Mouse (Mus musculus) hindbrain, embryonic 14.5 days (tissue): ENCODE measurements at regions not wholly inside any gene's neighbourhood (a gene's known extent, or its start where the extent isn't known, plus 50 kb on each side); places are given as distances from the start of the nearest gene placed in this dataset.

Source experiments
- ATAC-seq: fragments of 200-750 bp; cut with Nextera tagmentation; 2 replicates; pipeline ENCODE4 v1.8.0; 2017; ENCODE audit warnings: moderate number of reproducible peaks, mild to moderate bottlenecking, moderate TSS enrichment, moderate library complexity; ENCODE audit not compliant: low FRiP score
- DNase-seq: peaks from one replicate; pipeline ENCODE4 v3.0.0-alpha.2; 2015; ENCODE audit warnings: low spot score
- H3K27ac ChIP-seq: fragments of 300-500 bp; sonication (generic); 2 replicates; pipeline ENCODE4 v1.5.1; 2014; ENCODE audit warnings: mild to moderate bottlenecking, moderate library complexity
- H3K27me3 ChIP-seq: fragments of 300-500 bp; sonication (generic); 2 replicates; pipeline ENCODE4 v1.6.1; 2014; ENCODE audit warnings: mild to moderate bottlenecking, low read length, mixed read lengths; ENCODE audit not compliant: control insufficient read depth, insufficient read depth
- H3K36me3 ChIP-seq: fragments of 300-500 bp; sonication (generic); replicated peaks from 2 replicates; pipeline ENCODE4 v1.6.1; 2014; ENCODE audit not compliant: control insufficient read depth, insufficient read depth
- H3K4me1 ChIP-seq: fragments of 300-500 bp; sonication (generic); replicated peaks from 2 replicates; pipeline ENCODE4 v1.6.1; 2014; ENCODE audit warnings: antibody characterized with exemption, low read length, mixed read lengths; ENCODE audit not compliant: control insufficient read depth, insufficient read depth
- H3K4me2 ChIP-seq: fragments of 300-500 bp; sonication (generic); replicated peaks from 2 replicates; pipeline ENCODE4 v1.6.1; 2014; ENCODE audit warnings: mild to moderate bottlenecking, moderate library complexity
- H3K4me3 ChIP-seq: fragments of 300-500 bp; sonication (generic); replicated peaks from 2 replicates; pipeline ENCODE4 v1.5.1; 2014; ENCODE audit warnings: mild to moderate bottlenecking, low read length
- H3K9ac ChIP-seq: fragments of 300-500 bp; sonication (generic); 2 replicates; pipeline ENCODE4 v1.6.1; 2014
- H3K9me3 ChIP-seq: fragments of 300-500 bp; sonication (generic); 2 replicates; pipeline ENCODE4 v1.6.1; 2016; ENCODE audit warnings: low read length; ENCODE audit not compliant: control insufficient read depth
- WGBS: fragments of 180-500 bp; shearing (Covaris S2); extraction: QIAGEN DNeasy Blood & Tissue Kit; methylation state at CpG from one replicate; pipeline ENCODE4 v1.1.7; 2014; 5-methylcytosine and 5-hydroxymethylcytosine counted together

DNA sequence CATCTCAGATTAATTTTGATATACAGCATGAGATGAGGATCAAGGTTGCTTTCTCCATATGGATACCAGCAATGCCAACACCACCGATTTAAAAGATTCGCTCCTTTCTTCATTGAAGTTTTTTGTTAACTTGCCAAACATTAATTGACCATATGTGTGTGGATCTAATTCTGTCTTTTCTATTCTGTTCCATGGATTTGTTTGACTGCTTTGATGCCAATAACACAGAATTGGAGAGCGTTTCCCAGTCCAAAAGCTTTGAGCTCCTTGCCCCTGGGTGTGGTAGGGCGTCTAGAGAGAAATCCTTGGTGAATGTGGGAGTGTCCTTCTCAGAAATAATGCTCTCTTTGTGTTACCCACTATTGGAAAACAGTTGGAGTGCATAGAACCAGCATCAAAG lies 254.3 kb downstream of the Samd5 start:
- H3K9me3 ChIP-seq: no peaks in the 10 kb centered on the region
- WGBS: 56% methylated on average over 4 of the region's 4 CpGs
- no peak for ATAC-seq
- DNase-seq: no peak
- no peak overlapping the region for H3K4me2 ChIP-seq
- no peaks in the 10 kb centered on the region for H3K27me3 ChIP-seq
- H3K9ac ChIP-seq: no peak overlapping the region
- no peak overlapping the region for H3K27ac ChIP-seq
- no peaks in the 10 kb centered on the region for H3K4me1 ChIP-seq
- H3K4me3 ChIP-seq: no peak overlapping the region
- H3K36me3 ChIP-seq: no peaks in the 10 kb centered on the region

DNA sequence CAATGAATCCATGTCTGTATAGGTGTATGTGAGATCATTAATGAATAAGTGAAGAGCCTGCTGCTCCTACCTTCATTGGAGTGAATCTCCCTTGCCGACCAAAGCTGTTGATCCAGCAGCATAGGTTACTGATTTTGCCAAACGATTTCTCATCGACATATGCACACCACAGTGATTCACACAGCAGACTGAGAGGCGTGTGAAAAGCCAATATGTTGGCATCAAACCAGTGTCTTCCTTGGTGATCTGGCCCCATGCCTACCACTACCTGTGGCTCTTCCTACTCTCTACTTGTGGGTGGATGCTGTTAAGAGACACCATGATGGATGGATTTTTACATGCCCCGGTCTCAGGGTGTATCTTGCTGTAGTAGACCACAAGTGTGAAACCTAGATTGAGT lies 258.3 kb downstream of the Samd5 start:
- H3K9me3 ChIP-seq: no peaks in the 10 kb centered on the region
- H3K27me3 ChIP-seq: no peaks in the 10 kb centered on the region
- DNase-seq (no peak), ATAC-seq (no peak)
- no peak overlapping the region for H3K27ac ChIP-seq
- no peaks in the 10 kb centered on the region for H3K36me3 ChIP-seq
- H3K9ac ChIP-seq: no peak overlapping the region
- 89% methylated on average over 5 of the region's 5 CpGs for WGBS
- no peak overlapping the region for H3K4me2 ChIP-seq
- no peaks in the 10 kb centered on the region for H3K4me1 ChIP-seq
- H3K4me3 ChIP-seq: no peak overlapping the region

DNA sequence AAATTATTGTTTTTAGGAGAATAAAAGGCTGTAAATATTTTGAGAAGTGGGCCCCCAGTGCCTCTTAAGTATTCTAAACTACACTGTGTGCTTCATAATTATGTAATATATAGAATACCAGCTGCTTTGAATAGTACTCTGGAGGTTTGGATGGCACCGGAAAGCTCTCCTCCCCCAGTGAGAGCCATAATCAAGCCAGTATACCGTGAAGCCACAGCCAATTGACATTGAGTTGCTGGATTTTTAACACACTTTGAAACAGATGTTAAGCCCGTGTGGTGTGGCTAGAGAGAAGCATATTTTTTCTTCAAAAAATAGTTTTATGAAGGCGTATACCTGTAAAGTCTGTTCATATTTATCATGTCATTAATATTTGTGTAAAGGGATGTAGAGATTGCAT lies 268.9 kb downstream of the Samd5 start:
- no peak for DNase-seq
- Histone ChIP-seq H3K9ac (no peak overlapping the region), H3K36me3 (no peaks in the 10 kb centered on the region), H3K4me2 (no peak overlapping the region), H3K27me3 (no peaks in the 10 kb centered on the region), H3K4me1 (peaks cover 3% of the 10 kb centered on the region), H3K4me3 (no peak overlapping the region), H3K9me3 (no peaks in the 10 kb centered on the region), H3K27ac (no peak overlapping the region)
- WGBS: 59% methylated on average over 4 of the region's 4 CpGs
- ATAC-seq: no peak

DNA sequence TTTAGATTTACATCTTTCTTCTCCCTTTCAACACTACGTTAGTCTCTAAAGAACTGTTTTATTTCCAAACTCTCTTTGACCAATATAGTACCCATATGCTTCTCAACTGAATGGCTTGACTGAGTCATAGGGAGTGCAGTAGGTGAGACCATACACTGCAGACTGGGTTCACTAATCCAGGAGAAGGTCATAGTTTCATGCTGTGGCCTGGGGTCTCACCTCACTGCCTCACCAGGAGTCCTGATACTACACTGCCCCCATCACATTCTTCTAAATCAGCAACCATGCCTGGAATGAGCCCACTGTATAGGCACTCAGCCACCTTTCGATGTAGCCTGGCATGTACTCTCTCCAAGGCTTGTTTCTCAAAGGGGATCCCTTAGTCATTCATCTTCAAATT lies 269.6 kb downstream of the Samd5 start:
- DNase-seq (no peak), ATAC-seq (no peak)
- H3K27me3 ChIP-seq: no peaks in the 10 kb centered on the region
- no peak overlapping the region for H3K27ac ChIP-seq
- no peak overlapping the region for H3K9ac ChIP-seq
- H3K9me3 ChIP-seq: no peaks in the 10 kb centered on the region
- no peaks in the 10 kb centered on the region for H3K36me3 ChIP-seq
- no peak overlapping the region for H3K4me3 ChIP-seq
- 98% methylated on average over 2 of the region's 2 CpGs for WGBS
- peaks cover 6% of the 10 kb centered on the region for H3K4me1 ChIP-seq
- no peak overlapping the region for H3K4me2 ChIP-seq

DNA sequence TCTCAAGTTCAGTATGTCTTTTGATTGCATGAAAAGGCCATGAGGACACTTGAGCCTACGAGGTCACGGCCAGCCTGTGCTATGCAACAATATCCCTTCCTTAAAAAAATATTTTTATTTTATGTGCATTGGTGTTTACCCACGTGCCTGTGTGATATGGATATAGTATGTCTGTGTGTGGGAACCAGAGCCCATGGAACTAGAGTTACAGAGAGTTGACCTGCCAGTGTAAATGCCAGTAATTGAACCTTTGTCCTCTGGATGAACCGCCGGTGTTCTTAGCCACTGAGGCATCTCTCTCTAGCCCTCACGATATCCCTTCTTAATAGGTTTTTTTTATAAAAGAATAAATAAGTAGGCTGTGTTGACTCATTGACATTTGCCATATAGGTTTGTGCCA lies 270.0 kb downstream of the Samd5 start:
- Histone ChIP-seq H3K4me3 (no peak overlapping the region), H3K4me2 (no peak overlapping the region), H3K27ac (no peak overlapping the region), H3K9ac (no peak overlapping the region), H3K4me1 (peaks cover 6% of the 10 kb centered on the region), H3K9me3 (no peaks in the 10 kb centered on the region), H3K27me3 (no peaks in the 10 kb centered on the region), H3K36me3 (no peaks in the 10 kb centered on the region)
- WGBS: 86% methylated on average over 6 of the region's 6 CpGs
- DNase-seq: no peak
- no peak for ATAC-seq

DNA sequence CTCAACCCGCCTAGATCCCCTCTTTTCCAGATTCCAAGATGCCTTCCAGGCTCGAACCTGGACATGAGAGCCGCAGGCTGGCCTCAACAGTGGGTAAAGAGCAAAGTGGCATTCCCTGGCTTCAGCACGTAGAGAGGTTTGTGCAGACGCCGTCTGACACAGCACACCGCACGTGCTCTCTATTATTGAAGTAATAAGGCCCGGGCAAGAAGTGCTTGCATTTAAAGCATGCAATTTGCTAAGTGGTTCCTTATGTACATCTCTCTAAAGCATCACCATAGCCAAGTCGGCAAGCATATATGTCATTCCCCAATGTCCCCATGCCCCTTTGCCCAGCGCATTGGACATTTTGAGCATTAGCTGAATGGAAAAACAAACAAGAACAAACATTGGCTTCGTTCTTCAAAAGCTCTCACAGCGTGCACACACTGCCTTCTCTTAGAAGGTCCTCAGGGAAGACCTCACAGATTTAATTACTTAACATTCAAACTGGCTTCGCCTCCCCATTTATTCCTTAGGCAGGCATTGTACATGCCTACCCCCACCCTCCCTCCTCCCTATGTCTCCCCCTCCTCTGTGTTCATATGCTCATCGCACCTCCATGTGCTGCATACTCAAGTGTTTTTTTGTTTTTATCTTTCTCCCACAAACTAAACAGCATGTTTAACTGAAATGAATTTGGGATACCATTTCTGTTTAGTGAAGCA lies 273.9 kb downstream of the Samd5 start:
- Histone ChIP-seq H3K9ac (no peak overlapping the region), H3K4me2 (no peak overlapping the region), H3K4me1 (peaks cover 6% of the 10 kb centered on the region; the same call in 1 of the 2 replicates), H3K4me3 (no peak overlapping the region), H3K36me3 (no peaks in the 10 kb centered on the region), H3K9me3 (no peaks in the 10 kb centered on the region), H3K27ac (no peak overlapping the region), H3K27me3 (no peaks in the 10 kb centered on the region)
- ATAC-seq (no peak), DNase-seq (no peak)
- 69% methylated on average over 15 of the region's 15 CpGs for WGBS

DNA sequence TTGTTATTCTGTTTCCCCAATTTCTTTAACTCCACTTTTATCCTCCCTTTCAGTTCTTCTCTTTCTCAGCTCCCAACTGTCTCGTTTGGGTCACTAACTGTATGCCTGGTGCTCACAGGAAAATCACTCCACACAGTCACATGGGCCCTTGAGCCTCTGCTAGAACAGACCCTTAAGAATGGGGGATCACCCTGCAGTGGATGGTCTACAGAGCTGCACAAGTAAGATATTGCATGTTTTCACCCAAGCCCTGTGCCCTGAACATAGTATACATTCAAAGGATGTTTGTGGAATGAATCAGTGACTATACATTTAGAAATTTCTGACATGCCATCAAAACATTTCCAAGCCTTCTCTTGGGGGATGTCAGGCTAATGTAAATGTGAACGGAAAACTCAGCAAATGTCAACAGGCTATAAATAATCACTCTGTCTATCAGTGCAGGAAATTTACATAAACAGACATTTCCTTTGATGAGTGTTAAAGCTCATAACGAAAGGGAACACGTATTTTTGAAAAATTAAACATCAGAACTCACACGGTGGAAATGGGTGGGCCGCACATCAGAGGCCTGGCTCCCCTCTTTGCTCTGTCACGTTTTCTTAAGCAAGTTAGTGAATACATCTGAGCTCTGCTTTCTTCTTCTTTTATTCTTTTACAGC lies 297.4 kb downstream of the Samd5 start:
- Histone ChIP-seq H3K27me3 (no peaks in the 10 kb centered on the region), H3K4me1 (0 out of 2 replicates have a peak, but pooled peaks cover 5% of the 10 kb centered on the region), H3K9ac (no peak overlapping the region), H3K27ac (no peak overlapping the region), H3K9me3 (no peaks in the 10 kb centered on the region), H3K4me3 (no peak overlapping the region), H3K36me3 (no peaks in the 10 kb centered on the region), H3K4me2 (no peak overlapping the region)
- no peak for ATAC-seq
- no peak for DNase-seq
- 57% methylated on average over 7 of the region's 7 CpGs for WGBS

DNA sequence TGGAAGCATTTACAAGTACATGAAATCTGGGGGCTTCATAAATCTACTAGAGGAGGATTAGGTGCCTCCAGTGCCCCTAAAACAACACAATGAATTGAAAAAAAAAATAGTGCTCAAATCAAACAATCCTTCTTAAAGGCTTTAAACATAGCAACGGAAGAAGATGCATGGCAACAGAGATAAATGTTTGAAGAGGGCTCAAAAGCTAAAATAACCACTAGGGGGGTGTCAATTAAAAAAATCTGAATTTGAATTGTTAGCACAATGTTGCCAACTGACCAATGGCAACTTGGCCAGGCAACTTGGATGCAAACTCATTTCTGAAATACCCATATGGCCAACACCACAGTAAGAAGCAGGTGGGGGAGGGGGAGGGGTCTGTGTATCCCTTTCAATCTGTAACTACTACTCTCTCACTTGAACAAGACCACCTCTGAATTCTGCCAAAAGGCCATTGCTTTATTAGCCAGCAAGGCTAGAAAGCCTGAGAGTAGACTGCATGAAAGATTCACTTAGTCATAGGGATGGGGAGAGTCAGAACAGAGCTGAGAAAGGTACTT lies 312.6 kb downstream of the Samd5 start:
- Histone ChIP-seq H3K9me3 (no peaks in the 10 kb centered on the region), H3K36me3 (no peaks in the 10 kb centered on the region), H3K4me1 (no peaks in the 10 kb centered on the region), H3K4me2 (no peak overlapping the region), H3K9ac (no peak overlapping the region), H3K4me3 (no peak overlapping the region), H3K27ac (no peak overlapping the region), H3K27me3 (no peaks in the 10 kb centered on the region)
- no peak for ATAC-seq
- DNase-seq: no peak
- WGBS: 55% methylated on average over 1 of the region's 1 CpGs

DNA sequence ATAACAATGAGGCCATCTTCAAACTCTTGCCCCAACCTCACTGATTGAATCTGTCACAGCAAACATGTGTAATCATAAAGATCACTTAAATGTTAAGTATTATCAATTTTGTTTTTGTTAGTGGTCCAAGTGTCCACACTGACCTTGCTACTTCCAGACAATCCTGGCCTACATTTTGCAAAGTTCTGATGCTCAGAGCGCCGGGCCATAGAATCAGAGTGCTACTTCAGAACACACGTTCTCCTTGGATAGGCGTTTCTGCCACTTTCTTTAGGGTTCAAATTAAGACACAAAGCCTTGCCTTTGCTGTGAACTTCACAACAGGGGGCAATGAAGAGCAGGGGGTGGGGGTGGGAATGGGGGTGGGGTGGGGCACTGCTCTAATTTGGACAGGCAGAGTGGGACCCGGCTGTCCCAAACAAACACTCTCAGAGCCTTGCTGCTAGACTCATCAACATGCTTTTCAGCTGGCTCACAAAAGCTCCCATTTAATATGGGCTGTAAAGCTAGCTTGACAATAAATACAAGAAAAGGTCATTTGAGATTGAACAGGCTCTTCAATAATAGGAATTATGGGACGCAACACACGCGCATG lies 336.7 kb downstream of the Samd5 start:
- WGBS: 27% methylated on average over 8 of the region's 8 CpGs
- Histone ChIP-seq H3K9ac (no peak overlapping the region), H3K4me3 (no peak overlapping the region), H3K27me3 (no peaks in the 10 kb centered on the region), H3K4me2 (no peak overlapping the region), H3K4me1 (no peaks in the 10 kb centered on the region), H3K9me3 (no peaks in the 10 kb centered on the region), H3K36me3 (no peaks in the 10 kb centered on the region), H3K27ac (no peak overlapping the region)
- ATAC-seq (no peak), DNase-seq (no peak)
